Mouse (Mus musculus) midbrain, embryonic 15.5 days (tissue): ENCODE data around the gene Tcap. TPM values are rescaled to one million over a fixed set of nuclear protein-coding genes. Genes with fewer than 3 reads are reported as not detected.

Experiments
- ATAC-seq: fragments of 200-750 bp; cut with Nextera tagmentation; replicated peaks from 2 replicates; pipeline ENCODE4 v1.8.0; 2017; ENCODE audit warnings: moderate TSS enrichment
- H3K27ac ChIP-seq: fragments of 300-500 bp; sonication (generic); 2 replicates; pipeline ENCODE4 v1.5.1; 2015; ENCODE audit warnings: mild to moderate bottlenecking, inconsistent platforms
- H3K27me3 ChIP-seq: fragments of 300-500 bp; sonication (generic); replicated peaks from 2 replicates; pipeline ENCODE4 v1.6.1; 2015; ENCODE audit warnings: inconsistent platforms
- H3K36me3 ChIP-seq: fragments of 300-500 bp; sonication (generic); replicated peaks from 2 replicates; pipeline ENCODE4 v1.6.1; 2015; ENCODE audit warnings: inconsistent platforms
- H3K4me1 ChIP-seq: fragments of 300-500 bp; sonication (generic); 2 replicates; pipeline ENCODE4 v1.6.1; 2015; ENCODE audit warnings: inconsistent platforms
- H3K4me2 ChIP-seq: fragments of 300-500 bp; sonication (generic); 2 replicates; pipeline ENCODE4 v1.6.1; 2015; ENCODE audit warnings: inconsistent platforms, mild to moderate bottlenecking, moderate library complexity
- H3K4me3 ChIP-seq: fragments of 300-500 bp; sonication (generic); 2 replicates; pipeline ENCODE4 v1.5.1; 2015; ENCODE audit warnings: mild to moderate bottlenecking, inconsistent platforms
- H3K9ac ChIP-seq: fragments of 300-500 bp; sonication (generic); 2 replicates; pipeline ENCODE4 v1.6.1; 2015; ENCODE audit warnings: mild to moderate bottlenecking, inconsistent platforms
- H3K9me3 ChIP-seq: fragments of 300-500 bp; sonication (generic); 2 replicates; pipeline ENCODE4 v1.6.1; 2016; ENCODE audit warnings: inconsistent platforms
- WGBS: fragments of 180-500 bp; shearing (Covaris S2); methylation state at CpG from one replicate; pipeline ENCODE4 v1.1.7; 2015; ENCODE audit warnings: mixed read lengths; 5-methylcytosine and 5-hydroxymethylcytosine counted together
- polyA plus RNA-seq: library from polyadenylated mRNA; unstranded; fragments of >200 nt; fragmentation: Nextera tagmentation; extraction: Ambion mirVana; gene quantifications from 2 replicates; pipeline ENCODE4 v1.2.1, GENCODE M21; 2015

Gene Tcap
- polyA plus RNA-seq, 1 experiment from 2014 or later = not detected

DNA sequence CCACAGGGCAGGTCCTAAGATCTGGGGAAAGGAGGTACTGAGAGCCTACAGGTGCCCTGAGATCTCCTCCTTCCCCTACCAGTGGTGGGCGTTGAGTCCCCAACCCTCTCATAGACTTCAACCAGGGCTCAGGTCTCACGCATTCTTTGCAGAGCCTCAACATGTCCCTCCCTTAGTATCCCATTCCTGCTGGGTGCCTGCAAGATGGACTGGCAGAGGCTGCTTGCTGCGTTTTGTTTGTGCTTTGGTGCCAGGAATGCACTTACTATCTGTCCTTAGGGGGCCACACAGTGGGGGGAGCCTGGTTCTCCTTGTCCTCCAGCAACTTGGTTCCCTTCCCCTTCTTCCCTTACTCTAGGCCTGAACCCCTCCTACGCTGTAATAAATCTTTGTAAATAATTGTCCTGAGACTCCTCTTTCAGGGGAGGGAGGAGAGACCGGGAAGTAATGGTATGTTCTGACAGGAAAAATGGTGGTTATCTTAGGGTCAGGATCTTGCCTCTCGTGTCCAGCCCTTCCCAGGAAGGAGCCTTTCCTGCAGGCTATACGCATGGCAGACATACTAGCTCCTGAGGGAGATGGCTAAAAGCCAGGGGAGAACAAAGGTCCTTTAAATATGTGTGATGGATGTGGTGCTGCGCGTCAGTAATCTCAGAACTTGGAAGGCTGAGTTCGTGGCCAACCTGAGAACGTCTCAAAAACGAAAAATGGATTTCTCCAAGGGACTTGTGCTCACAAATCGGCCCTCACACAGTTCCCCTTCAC lies 26.0 kb upstream of the Tcap start:
- ATAC-seq = 0 out of 2 replicates have a peak, but pooled peaks have one; percentile 8
- Histone ChIP-seq H3K27me3 (peaks cover 13% of the 10 kb centered on the region; the same call in 1 of the 2 replicates), H3K9ac (peak overlapping the region; percentile 40), H3K9me3 (no peaks in the 10 kb centered on the region), H3K4me3 (peak overlapping the region; percentile 84), H3K27ac (peak overlapping the region; percentile 65), H3K4me1 (peaks cover 46% of the 10 kb centered on the region), H3K4me2 (peak overlapping the region; percentile 79), H3K36me3 (no peaks in the 10 kb centered on the region)
- WGBS = 12% methylated on average over 13 of the region's 13 CpGs

DNA sequence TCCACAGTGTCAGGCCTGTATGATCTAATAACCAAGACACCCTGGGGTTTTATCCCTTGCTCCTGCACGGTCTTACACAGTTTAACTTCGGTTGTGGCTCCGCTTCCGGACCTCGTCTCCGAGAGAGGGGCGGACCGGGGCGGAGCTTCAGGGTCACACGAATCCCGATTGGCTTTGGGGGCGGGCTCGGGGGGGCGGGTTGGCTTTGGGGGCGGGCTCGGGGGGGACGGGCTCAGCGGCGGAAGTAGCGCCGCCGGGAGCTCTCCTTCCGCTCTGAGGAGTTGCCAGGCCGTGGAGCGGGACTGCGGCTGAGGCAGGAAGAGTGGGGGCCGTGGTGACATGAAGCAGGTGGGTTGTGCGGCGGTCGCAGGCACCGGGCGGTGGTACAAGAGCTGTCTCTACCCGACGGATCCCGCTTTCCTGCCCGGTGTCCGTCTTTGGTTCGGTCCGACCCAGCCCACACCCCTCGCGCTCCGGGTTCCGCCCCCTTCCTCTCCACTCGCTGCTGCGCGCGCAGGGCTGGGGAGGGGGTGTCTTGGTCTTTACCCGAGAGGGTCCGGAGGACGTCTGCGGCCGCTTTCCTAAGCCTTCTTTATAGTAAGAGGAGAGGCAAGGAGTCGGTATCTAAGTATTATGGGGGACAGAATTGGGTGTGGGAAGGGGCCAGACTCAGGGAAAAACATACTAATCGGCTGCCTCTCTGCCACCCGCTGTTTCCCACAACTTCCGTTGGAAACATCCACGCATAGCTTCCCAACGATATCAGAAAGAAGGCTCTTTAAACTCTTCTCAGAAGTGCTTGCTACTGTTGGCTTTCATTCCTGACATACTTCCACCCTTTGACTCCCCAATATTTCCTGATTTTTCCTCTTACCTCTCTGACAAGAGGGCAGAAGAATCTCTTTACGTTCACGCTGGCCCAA lies 25.2 kb upstream of the Tcap start, which contains the start of gene Stard3:
Gene Stard3, plus strand, starts transcription at position 208 of the 923 bp plus-strand sequence.
- no peaks in the 10 kb centered on the region for H3K36me3 ChIP-seq
- ATAC-seq = peak; percentile 89

DNA sequence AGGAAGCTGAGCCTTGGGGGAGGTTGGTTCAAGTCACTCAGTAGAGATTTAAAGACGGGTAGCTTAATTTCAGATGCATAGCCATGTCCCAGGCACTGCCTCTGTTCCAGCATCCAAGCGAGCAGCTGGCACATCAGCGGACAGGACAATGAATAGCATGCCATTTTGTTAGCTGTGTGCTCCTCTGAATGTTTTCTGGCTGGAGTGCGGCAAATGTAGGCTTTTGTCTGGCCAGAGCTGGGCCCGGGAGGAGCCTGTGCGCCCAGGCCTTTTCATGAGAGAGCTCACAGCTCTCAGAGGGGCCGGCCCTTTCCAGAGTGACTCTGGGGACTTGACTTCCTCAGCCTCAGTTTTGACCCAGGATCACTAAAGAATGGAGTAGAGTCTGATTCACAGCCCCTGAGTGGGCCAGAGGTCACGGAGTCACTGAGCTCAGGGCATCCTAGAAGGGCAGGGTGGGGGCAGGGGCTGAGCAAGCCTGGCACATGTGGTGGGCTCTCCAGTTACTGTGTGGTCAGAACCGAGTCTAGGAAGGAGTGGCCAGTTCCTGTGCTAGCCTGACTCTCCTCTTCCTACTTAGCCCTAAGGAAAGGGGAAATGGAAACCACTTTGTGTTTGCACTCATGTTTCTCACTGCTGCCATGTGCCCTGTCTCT lies 22.6 kb upstream of the Tcap start:
- 29% methylated on average over 9 of the region's 9 CpGs for WGBS

More for the DNA sequence above, 25.2 kb upstream of the Tcap start, which contains the start of gene Stard3:
- no peaks in the 10 kb centered on the region for H3K9me3 ChIP-seq
- peak within 1 kb of the TSS; percentile 58 for H3K9ac ChIP-seq
- H3K4me2 ChIP-seq = peak within 1 kb of the TSS; percentile 79
- H3K27me3 ChIP-seq = peaks cover 13% of the 10 kb centered on the region; the same call in 1 of the 2 replicates
- peak within 1 kb of the TSS; percentile 84 for H3K4me3 ChIP-seq
- H3K4me1 ChIP-seq = peaks cover 46% of the 10 kb centered on the region
- H3K27ac ChIP-seq = peak within 1 kb of the TSS; percentile 91
- WGBS = 0% methylated on average over 57 of the region's 60 CpGs

DNA sequence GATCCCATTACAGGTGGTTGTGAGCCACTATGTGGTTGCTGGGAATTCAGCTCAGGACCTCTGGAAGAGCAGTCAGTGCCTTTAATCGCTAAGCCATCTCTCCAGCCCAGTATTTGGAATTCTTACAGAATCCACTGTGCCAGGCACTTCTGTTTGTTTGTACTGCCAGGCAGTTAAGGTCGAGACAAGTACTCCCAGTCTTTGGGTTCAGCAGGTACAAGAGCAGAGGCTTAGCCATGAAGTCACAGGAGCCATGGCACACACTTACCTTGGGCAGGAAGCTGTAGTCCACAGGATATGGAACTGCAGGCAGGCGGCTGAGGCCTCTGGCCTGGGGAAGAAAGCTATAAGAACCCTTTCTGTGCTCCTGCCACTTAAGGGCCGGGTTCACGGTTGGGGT lies 19.8 kb upstream of the Tcap start:
- Histone ChIP-seq H3K4me1 (peaks cover 35% of the 10 kb centered on the region), H3K4me2 (no peak overlapping the region), H3K9ac (no peak overlapping the region), H3K36me3 (no peaks in the 10 kb centered on the region), H3K27ac (no peak overlapping the region), H3K4me3 (no peak overlapping the region), H3K9me3 (no peaks in the 10 kb centered on the region), H3K27me3 (no peaks in the 10 kb centered on the region)
- no peak for ATAC-seq
- 86% methylated on average over 5 of the region's 5 CpGs for WGBS

More for the DNA sequence above, 22.6 kb upstream of the Tcap start:
- Histone ChIP-seq H3K27ac (peak overlapping the region; percentile 4), H3K27me3 (peaks cover 7% of the 10 kb centered on the region; the same call in 1 of the 2 replicates), H3K9ac (no peak overlapping the region), H3K36me3 (no peaks in the 10 kb centered on the region), H3K4me2 (no peak overlapping the region), H3K9me3 (no peaks in the 10 kb centered on the region), H3K4me1 (peaks cover 42% of the 10 kb centered on the region), H3K4me3 (no peak overlapping the region)
- no peak for ATAC-seq

GRCm38 (mm10) chr11:98364410-98364809 lies 19.2 kb upstream of the Tcap start:
- H3K4me2 ChIP-seq = no peak overlapping the region
- ATAC-seq = no peak
- H3K9ac ChIP-seq = no peak overlapping the region
- no peak overlapping the region for H3K27ac ChIP-seq
- no peak overlapping the region for H3K4me3 ChIP-seq
- peaks cover 30% of the 10 kb centered on the region for H3K4me1 ChIP-seq
- H3K9me3 ChIP-seq = no peaks in the 10 kb centered on the region
- H3K36me3 ChIP-seq = no peaks in the 10 kb centered on the region
- no peaks in the 10 kb centered on the region for H3K27me3 ChIP-seq
- WGBS = 95% methylated on average over 5 of the region's 5 CpGs

DNA sequence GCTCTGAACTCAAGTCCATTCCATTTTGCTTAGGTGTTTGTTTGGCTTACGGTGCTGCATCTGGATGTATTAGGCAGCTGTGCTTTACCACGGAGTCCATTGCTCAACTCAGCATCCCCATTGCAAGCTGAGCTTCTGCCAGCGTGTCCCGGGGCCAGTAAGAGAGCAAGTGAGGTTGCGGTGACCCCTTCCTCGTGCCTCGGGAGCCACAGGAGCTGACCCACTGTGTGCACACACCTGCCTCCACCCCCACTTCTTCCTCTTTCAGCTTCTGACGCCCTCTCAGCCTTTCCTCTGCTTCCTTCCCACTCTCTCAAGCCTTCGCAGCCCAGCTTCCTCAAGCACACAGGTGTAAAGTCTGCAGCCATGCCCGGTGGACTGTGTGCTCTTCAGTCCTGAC lies 17.3 kb upstream of the Tcap start:
- H3K27me3 ChIP-seq = no peaks in the 10 kb centered on the region
- 81% methylated on average over 10 of the region's 10 CpGs for WGBS
- ATAC-seq = no peak
- H3K27ac ChIP-seq = no peak overlapping the region
- H3K4me1 ChIP-seq = peaks cover 19% of the 10 kb centered on the region
- H3K9me3 ChIP-seq = no peaks in the 10 kb centered on the region
- H3K36me3 ChIP-seq = no peaks in the 10 kb centered on the region
- H3K4me2 ChIP-seq = no peak overlapping the region
- H3K9ac ChIP-seq = no peak overlapping the region
- H3K4me3 ChIP-seq = no peak overlapping the region

DNA sequence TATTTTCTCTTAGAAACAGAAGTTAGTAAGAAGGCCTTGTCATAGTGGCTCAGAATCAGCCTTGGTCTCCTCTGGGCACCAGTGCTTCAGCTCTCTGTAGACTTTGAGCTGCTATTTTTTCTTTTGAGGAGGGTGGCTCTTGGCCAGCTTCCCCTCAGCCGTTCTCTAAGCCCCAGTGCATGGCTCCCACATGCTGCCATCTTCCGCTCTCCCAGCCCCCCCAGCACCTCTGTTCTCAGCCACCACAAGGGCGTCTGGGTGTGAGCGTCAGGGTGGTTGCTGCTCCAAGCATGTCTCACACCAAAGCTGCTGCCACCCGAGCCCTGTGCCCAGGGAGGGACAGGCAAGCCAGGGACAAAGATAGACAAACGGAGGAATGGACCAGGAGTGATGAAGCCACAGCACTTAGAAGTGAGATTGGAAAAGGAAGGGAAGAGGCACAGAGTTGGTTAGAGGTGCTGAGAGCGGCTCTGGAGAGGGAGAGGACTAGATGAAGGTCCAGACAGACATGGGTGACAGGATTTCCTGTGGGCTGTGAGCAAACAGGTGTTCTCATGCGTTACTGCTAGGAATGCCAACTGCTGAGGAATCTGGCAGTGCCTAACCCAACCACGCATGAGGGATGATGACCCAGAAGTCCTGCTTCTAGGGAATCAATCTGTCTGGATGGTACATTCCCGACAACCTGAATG lies 16.3 kb upstream of the Tcap start:
- no peak for ATAC-seq
- no peak overlapping the region for H3K9ac ChIP-seq
- no peak overlapping the region for H3K4me3 ChIP-seq
- H3K4me1 ChIP-seq = peaks cover 20% of the 10 kb centered on the region
- no peaks in the 10 kb centered on the region for H3K9me3 ChIP-seq
- H3K27me3 ChIP-seq = no peaks in the 10 kb centered on the region
- no peak overlapping the region for H3K4me2 ChIP-seq
- H3K27ac ChIP-seq = no peak overlapping the region
- WGBS = 79% methylated on average over 10 of the region's 10 CpGs
- H3K36me3 ChIP-seq = no peaks in the 10 kb centered on the region

DNA sequence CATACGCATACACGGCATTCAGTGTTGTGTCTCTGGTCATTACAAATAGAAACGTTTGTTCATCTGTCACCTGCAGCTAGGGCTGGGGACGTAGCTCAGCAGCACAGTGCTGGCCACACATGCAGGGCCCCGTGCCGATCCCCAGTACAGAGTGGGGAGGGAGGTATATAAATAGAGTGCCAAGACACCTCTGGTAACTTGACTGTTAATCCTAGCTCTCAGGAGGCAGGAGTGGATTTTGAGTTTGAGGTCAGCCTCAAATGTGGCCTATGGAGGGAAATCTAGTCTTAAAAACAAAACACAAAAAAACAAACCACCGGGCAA lies 15.8 kb upstream of the Tcap start:
- no peak overlapping the region for H3K4me2 ChIP-seq
- H3K4me3 ChIP-seq = no peak overlapping the region
- H3K4me1 ChIP-seq = peaks cover 23% of the 10 kb centered on the region
- 88% methylated on average over 7 of the region's 7 CpGs for WGBS
- H3K36me3 ChIP-seq = no peaks in the 10 kb centered on the region
- no peaks in the 10 kb centered on the region for H3K9me3 ChIP-seq
- H3K9ac ChIP-seq = no peak overlapping the region
- no peaks in the 10 kb centered on the region for H3K27me3 ChIP-seq
- no peak overlapping the region for H3K27ac ChIP-seq
- ATAC-seq = no peak

DNA sequence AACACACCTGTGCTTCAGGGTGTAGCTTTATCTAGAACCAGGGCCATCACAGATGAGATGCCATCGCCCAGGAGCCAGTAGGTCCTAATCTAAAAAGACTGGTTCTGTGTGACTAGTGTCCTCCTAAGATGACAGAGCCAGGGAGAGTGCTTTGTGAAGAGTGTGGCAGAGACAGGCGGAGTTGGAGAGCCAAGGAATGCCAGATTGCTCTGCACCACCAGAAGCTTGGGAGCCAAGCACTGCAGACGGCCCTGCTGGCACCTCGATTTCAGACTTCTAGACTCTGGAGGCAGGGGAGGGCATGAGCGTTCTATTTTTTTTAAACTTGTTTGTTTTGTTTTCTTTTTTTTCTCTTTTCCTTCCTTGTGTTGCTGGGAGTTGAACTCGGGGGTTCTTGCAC lies 14.3 kb upstream of the Tcap start:
- Histone ChIP-seq H3K27ac (no peak overlapping the region), H3K36me3 (no peaks in the 10 kb centered on the region), H3K4me2 (no peak overlapping the region), H3K9me3 (no peaks in the 10 kb centered on the region), H3K9ac (no peak overlapping the region), H3K4me3 (no peak overlapping the region), H3K27me3 (no peaks in the 10 kb centered on the region), H3K4me1 (peaks cover 23% of the 10 kb centered on the region)
- 83% methylated on average over 6 of the region's 6 CpGs for whole genome bisulfite sequencing
- no peak for ATAC-seq

GRCm38 (mm10) chr11:98370588-98370987 lies 13.0 kb upstream of the Tcap start:
- no peaks in the 10 kb centered on the region; the same call in 1 of the 2 replicates for H3K36me3 ChIP-seq
- WGBS = 75% methylated on average over 2 of the region's 2 CpGs
- no peak overlapping the region for H3K27ac ChIP-seq
- ATAC-seq = no peak
- no peaks in the 10 kb centered on the region for H3K9me3 ChIP-seq
- peaks cover 23% of the 10 kb centered on the region for H3K4me1 ChIP-seq
- no peak overlapping the region for H3K4me2 ChIP-seq
- H3K9ac ChIP-seq = no peak overlapping the region
- no peaks in the 10 kb centered on the region for H3K27me3 ChIP-seq
- no peak overlapping the region for H3K4me3 ChIP-seq

- Histone ChIP-seq H3K27ac (0 out of 2 replicates have a peak overlapping the region, but pooled peaks have one; percentile 31), H3K27me3 (no peaks in the 10 kb centered on the region), H3K9ac (no peak overlapping the region), H3K4me2 (peak overlapping the region; percentile 4; the same call in 1 of the 2 replicates), H3K36me3 (peaks cover 8% of the 10 kb centered on the region; the same call in 1 of the 2 replicates), H3K4me1 (peaks cover 23% of the 10 kb centered on the region), H3K9me3 (no peaks in the 10 kb centered on the region), H3K4me3 (no peak overlapping the region)
- ATAC-seq = peak; percentile 54
- 26% methylated on average over 10 of the region's 10 CpGs for WGBS
These were observed 11.9 kb upstream of the Tcap start for GRCm38 (mm10) chr11:98371556-98372240.
